Mouse (Mus musculus): ENCODE results near the gene Dram1. TPM values are rescaled to one million over a fixed set of nuclear protein-coding genes. Genes with fewer than 3 reads are reported as not detected.

Gene Dram1
- polyA plus RNA-seq, 1 experiment from 2014 or later: 0.24 TPM

DNA sequence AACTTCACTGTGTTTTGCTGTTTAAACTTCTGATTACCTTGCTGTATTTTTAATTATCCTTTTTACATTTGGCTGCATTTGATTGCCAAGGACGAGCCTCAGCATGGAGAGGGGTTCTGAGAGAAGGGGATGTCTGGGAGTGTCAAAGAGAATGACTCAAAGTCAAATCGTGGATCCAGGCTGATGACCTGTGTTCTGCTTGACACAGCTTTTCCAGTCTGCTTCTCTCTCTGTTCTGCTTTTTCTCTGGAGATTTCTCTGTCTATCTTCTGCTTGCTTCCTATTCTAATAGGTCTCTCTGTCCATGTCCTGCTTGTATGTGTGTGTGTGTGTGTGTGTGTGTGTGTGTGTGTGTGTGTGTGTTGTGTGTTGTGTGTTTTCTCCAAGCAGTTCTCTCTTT is 30.9 kb upstream of the Dram1 start:
- 77% methylated on average over 2 of the region's 2 CpGs for whole genome bisulfite sequencing
- no peak overlapping the region for H3K4me3 ChIP-seq (ENCODE audit: low read depth, low read length)
- H3K27me3 ChIP-seq (ENCODE audit: control insufficient read depth, insufficient read depth, low read length): no peaks in the 10 kb centered on the region
- no peaks in the 10 kb centered on the region for H3K9me3 ChIP-seq (ENCODE audit: control insufficient read depth, low read length)
- H3K36me3 ChIP-seq (ENCODE audit: control insufficient read depth, insufficient read depth, low read length): no peaks in the 10 kb centered on the region
- H3K27ac ChIP-seq (ENCODE audit: low read depth, low read length): no peak overlapping the region
- DNase-seq (ENCODE audit: low spot score) (no peak), ATAC-seq (ENCODE audit: insufficient read depth, low FRiP score, low TSS enrichment) (no peak)
- H3K4me1 ChIP-seq (ENCODE audit: control insufficient read depth, insufficient read depth, low read length): no peaks in the 10 kb centered on the region
- H3K9ac ChIP-seq (ENCODE audit: low read length): no peak overlapping the region
- no peak overlapping the region for H3K4me2 ChIP-seq (ENCODE audit: low read depth)

DNA sequence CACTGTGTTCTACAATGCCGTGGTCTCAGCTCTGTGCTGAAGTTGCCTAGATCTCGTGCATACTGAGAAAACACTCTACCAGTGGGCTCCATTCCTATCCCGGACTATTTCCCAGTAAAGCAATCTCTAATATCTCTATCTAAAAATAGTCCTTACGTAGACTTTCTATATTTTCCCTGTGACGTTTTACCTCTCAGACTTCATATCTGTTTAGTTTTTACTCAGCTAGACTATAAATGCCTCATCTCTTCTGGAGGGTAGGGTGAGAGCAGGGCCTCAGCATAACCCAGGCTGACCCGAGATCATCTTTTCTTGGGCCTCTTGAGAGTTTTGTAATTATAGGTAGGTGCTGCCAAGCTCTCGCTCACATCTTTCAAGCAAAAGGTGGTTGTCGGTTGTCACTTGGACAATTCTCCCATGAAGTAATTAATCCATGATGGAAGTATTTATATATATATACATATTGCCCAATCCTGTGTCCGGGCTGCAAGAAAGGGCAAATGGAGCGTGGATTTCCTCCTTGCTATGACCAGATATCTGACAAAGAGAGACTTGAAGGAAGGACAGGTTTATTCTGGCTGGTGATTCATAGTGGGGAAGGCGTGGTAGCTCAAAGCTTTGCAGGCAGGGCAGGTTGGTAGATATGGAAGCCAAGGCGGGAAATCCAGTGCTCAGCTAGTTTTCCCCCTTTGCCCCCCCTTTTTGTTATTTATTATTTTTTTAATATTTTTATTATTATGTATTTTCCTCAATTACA is 29.2 kb upstream of the Dram1 start:
- Histone ChIP-seq H3K4me3 (ENCODE audit: low read depth, low read length) (no peak overlapping the region), H3K27me3 (ENCODE audit: control insufficient read depth, insufficient read depth, low read length) (no peaks in the 10 kb centered on the region), H3K36me3 (ENCODE audit: control insufficient read depth, insufficient read depth, low read length) (no peaks in the 10 kb centered on the region), H3K4me1 (ENCODE audit: control insufficient read depth, insufficient read depth, low read length) (no peaks in the 10 kb centered on the region), H3K9ac (ENCODE audit: low read length) (no peak overlapping the region), H3K9me3 (ENCODE audit: control insufficient read depth, low read length) (no peaks in the 10 kb centered on the region), H3K4me2 (ENCODE audit: low read depth) (no peak overlapping the region), H3K27ac (ENCODE audit: low read depth, low read length) (no peak overlapping the region)
- DNase-seq (ENCODE audit: low spot score) (no peak), ATAC-seq (ENCODE audit: insufficient read depth, low FRiP score, low TSS enrichment) (no peak)
- 90% methylated on average over 12 of the region's 12 CpGs for WGBS

DNA sequence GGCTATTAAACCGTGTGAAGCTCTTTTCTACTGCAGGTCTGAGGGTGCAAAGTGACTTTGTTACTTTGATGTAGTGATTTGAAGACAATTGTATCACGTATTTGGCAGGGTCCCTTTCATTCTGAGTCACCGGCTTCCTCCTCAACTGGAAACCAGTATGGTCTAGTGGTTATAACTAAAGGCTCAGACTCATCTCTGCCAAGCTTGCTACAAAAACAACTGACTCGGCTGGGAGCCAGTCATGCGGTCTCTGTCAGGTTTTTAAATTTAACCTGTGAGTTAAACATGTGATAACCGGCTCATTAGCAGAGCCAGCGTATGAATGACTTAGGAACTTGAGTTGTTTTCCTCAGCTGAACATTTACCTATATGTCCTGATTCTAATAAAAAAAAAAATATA is 26.9 kb upstream of the Dram1 start:
- Histone ChIP-seq H3K36me3 (ENCODE audit: control insufficient read depth, insufficient read depth, low read length) (no peaks in the 10 kb centered on the region), H3K9me3 (ENCODE audit: control insufficient read depth, low read length) (no peaks in the 10 kb centered on the region), H3K27me3 (ENCODE audit: control insufficient read depth, insufficient read depth, low read length) (no peaks in the 10 kb centered on the region), H3K4me3 (ENCODE audit: low read depth, low read length) (no peak overlapping the region), H3K9ac (ENCODE audit: low read length) (no peak overlapping the region), H3K4me1 (ENCODE audit: control insufficient read depth, insufficient read depth, low read length) (no peaks in the 10 kb centered on the region), H3K4me2 (ENCODE audit: low read depth) (no peak overlapping the region), H3K27ac (ENCODE audit: low read depth, low read length) (no peak overlapping the region)
- WGBS: 65% methylated on average over 7 of the region's 7 CpGs
- ATAC-seq (ENCODE audit: insufficient read depth, low FRiP score, low TSS enrichment) (no peak), DNase-seq (ENCODE audit: low spot score) (no peak)

DNA sequence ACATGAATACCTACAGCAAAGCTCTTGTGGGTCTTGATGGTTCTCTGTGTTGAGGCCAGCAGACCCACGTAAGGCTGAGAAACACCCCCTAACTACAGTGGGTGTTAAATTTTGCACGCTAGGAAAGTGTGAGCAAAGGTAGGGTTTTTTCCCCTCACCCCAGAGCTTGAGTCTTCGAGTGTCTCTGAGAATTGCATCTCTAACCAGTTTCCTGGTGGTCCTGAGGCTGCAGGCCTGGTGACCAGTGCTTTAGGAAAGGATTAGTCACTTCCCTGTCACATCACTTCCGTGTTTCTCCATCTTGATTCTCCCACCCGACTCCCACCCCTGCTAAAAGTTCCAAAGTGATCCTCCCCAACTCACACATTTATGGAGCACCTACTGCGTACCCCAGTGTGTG is 25.3 kb upstream of the Dram1 start:
- Histone ChIP-seq H3K4me2 (ENCODE audit: low read depth) (no peak overlapping the region), H3K27ac (ENCODE audit: low read depth, low read length) (no peak overlapping the region), H3K27me3 (ENCODE audit: control insufficient read depth, insufficient read depth, low read length) (no peaks in the 10 kb centered on the region), H3K9ac (ENCODE audit: low read length) (no peak overlapping the region), H3K9me3 (ENCODE audit: control insufficient read depth, low read length) (no peaks in the 10 kb centered on the region), H3K4me3 (ENCODE audit: low read depth, low read length) (no peak overlapping the region), H3K4me1 (ENCODE audit: control insufficient read depth, insufficient read depth, low read length) (no peaks in the 10 kb centered on the region), H3K36me3 (ENCODE audit: control insufficient read depth, insufficient read depth, low read length) (no peaks in the 10 kb centered on the region)
- ATAC-seq (ENCODE audit: insufficient read depth, low FRiP score, low TSS enrichment) (no peak), DNase-seq (ENCODE audit: low spot score) (no peak)
- 72% methylated on average over 6 of the region's 6 CpGs for WGBS

DNA sequence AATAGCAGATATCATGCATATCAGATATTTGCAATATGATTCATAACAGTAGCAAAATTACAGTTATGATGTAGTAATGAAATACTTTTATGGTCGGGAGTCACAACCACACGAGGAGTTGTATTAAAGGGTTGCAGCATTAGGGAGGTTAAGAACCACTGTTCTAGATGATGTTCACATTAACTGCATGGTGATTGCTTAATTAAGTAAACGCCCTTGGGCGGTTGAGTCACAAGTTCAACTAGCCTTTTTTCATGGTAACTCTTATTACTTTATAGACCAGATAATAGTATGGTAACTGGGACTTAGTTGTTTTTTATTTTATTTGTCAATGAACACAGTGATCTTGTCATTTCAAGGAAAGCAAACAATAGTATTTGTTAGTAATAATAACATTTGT is 24.1 kb upstream of the Dram1 start:
- WGBS: 92% methylated on average over 4 of the region's 4 CpGs
- no peak for ATAC-seq (ENCODE audit: insufficient read depth, low FRiP score, low TSS enrichment)
- no peaks in the 10 kb centered on the region for H3K36me3 ChIP-seq (ENCODE audit: control insufficient read depth, insufficient read depth, low read length)

DNA sequence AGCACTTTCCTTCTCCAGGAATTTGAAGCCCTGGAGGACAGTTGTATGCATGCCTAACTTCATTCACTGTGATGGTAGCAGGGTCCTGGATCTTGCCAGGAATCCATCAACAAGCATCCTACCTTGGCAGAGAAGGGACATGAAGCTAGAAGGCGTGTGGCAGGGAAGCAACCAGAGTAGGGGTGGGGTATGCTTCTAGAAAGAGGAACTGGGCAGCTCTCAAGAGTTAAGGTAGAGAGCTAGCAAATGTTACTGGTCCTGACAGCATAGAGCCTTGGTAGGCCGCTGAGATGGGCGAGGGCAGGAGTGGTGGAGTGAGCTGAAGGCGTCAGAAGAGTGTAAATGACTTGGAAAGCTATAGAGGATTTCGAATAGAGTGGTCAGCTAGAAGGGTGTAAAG is 20.4 kb upstream of the Dram1 start:
- 85% methylated on average over 5 of the region's 5 CpGs for WGBS
- Histone ChIP-seq H3K27ac (ENCODE audit: low read depth, low read length) (no peak overlapping the region), H3K27me3 (ENCODE audit: control insufficient read depth, insufficient read depth, low read length) (no peaks in the 10 kb centered on the region), H3K4me3 (ENCODE audit: low read depth, low read length) (no peak overlapping the region), H3K4me2 (ENCODE audit: low read depth) (no peak overlapping the region), H3K4me1 (ENCODE audit: control insufficient read depth, insufficient read depth, low read length) (no peaks in the 10 kb centered on the region), H3K36me3 (ENCODE audit: control insufficient read depth, insufficient read depth, low read length) (no peaks in the 10 kb centered on the region), H3K9ac (ENCODE audit: low read length) (no peak overlapping the region), H3K9me3 (ENCODE audit: control insufficient read depth, low read length) (no peaks in the 10 kb centered on the region)
- ATAC-seq (ENCODE audit: insufficient read depth, low FRiP score, low TSS enrichment): no peak
- DNase-seq (ENCODE audit: low spot score): no peak

More for the DNA sequence above, 24.1 kb upstream of the Dram1 start:
- no peaks in the 10 kb centered on the region for H3K4me1 ChIP-seq (ENCODE audit: control insufficient read depth, insufficient read depth, low read length)
- no peak overlapping the region for H3K4me2 ChIP-seq (ENCODE audit: low read depth)
- H3K27ac ChIP-seq (ENCODE audit: low read depth, low read length): no peak overlapping the region
- H3K27me3 ChIP-seq (ENCODE audit: control insufficient read depth, insufficient read depth, low read length): no peaks in the 10 kb centered on the region
- H3K4me3 ChIP-seq (ENCODE audit: low read depth, low read length): no peak overlapping the region
- H3K9ac ChIP-seq (ENCODE audit: low read length): no peak overlapping the region
- no peaks in the 10 kb centered on the region for H3K9me3 ChIP-seq (ENCODE audit: control insufficient read depth, low read length)
- DNase-seq (ENCODE audit: low spot score): no peak

DNA sequence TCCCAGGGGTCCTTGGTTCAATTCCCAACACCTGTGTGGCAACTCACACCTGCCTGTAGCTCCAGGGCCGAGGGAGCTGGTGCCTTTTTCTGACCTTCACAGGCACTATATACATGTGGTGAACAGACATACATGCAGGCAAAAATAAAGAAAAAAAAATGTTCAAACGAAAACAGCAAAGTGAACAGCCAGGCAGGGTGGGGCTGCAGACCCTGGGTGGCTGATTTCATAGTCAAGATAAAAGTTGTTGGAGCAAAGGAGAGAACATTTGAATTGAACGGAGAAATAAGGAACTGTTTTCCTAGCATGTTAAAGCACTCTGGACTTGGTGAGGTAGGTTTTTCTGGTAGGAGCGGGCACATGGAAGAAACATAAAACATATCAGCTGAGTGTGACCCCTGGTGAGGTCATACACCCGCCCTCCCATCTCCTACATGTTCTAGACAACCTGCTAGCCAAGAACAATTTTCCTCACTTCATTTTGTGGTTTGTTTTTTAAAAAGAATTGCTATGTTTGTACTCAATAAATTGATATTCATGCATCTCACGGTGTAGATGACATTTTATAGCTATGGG is 19.9 kb upstream of the Dram1 start:
- H3K4me2 ChIP-seq (ENCODE audit: low read depth): no peak overlapping the region
- H3K9me3 ChIP-seq (ENCODE audit: control insufficient read depth, low read length): no peaks in the 10 kb centered on the region
- ATAC-seq (ENCODE audit: insufficient read depth, low FRiP score, low TSS enrichment): no peak
- no peak overlapping the region for H3K4me3 ChIP-seq (ENCODE audit: low read depth, low read length)
- 88% methylated on average over 6 of the region's 6 CpGs for WGBS
- H3K27me3 ChIP-seq (ENCODE audit: control insufficient read depth, insufficient read depth, low read length): no peaks in the 10 kb centered on the region
- no peak overlapping the region for H3K27ac ChIP-seq (ENCODE audit: low read depth, low read length)
- no peak for DNase-seq (ENCODE audit: low spot score)
- no peak overlapping the region for H3K9ac ChIP-seq (ENCODE audit: low read length)
- H3K4me1 ChIP-seq (ENCODE audit: control insufficient read depth, insufficient read depth, low read length): no peaks in the 10 kb centered on the region
- no peaks in the 10 kb centered on the region for H3K36me3 ChIP-seq (ENCODE audit: control insufficient read depth, insufficient read depth, low read length)

DNA sequence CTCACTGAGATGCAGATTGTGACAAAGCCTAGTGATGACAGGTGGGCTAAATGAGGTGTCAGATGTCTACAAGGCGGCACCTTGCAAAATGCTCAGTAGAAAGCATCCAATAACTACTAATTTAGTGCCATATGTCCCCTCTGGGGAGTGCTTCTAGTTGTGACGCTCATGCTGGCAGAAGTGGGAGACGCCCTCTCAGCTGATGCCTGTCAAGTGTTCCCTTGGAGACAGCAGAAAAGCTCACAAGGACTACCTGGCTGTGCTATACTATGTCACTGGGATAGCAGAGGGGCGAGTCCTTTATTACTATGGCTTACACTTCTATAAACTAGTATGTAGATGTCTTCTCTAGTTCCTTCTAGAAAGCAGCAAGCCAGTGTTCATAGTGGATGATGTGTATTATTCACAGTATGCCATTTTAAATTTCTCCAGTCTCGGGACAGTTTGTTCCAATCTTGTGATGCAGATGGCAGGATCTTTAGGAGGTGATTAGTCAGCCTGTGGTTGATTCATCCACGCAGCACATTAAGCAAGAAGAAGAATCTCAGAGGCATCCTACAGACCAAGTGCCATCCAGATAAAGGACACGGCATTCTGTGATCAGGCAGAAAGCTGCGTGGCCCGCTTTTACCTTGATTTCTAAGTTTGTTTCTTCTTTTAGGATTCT is 13.4 kb upstream of the Dram1 start:
- Histone ChIP-seq H3K9me3 (ENCODE audit: control insufficient read depth, low read length) (no peaks in the 10 kb centered on the region), H3K27me3 (ENCODE audit: control insufficient read depth, insufficient read depth, low read length) (no peaks in the 10 kb centered on the region), H3K4me1 (ENCODE audit: control insufficient read depth, insufficient read depth, low read length) (peaks cover 4% of the 10 kb centered on the region; the same call in 1 of the 2 replicates), H3K27ac (ENCODE audit: low read depth, low read length) (no peak overlapping the region), H3K4me2 (ENCODE audit: low read depth) (no peak overlapping the region), H3K9ac (ENCODE audit: low read length) (no peak overlapping the region), H3K36me3 (ENCODE audit: control insufficient read depth, insufficient read depth, low read length) (no peaks in the 10 kb centered on the region), H3K4me3 (ENCODE audit: low read depth, low read length) (no peak overlapping the region)
- 86% methylated on average over 9 of the region's 9 CpGs for WGBS
- no peak for DNase-seq (ENCODE audit: low spot score)
- ATAC-seq (ENCODE audit: insufficient read depth, low FRiP score, low TSS enrichment): no peak

DNA sequence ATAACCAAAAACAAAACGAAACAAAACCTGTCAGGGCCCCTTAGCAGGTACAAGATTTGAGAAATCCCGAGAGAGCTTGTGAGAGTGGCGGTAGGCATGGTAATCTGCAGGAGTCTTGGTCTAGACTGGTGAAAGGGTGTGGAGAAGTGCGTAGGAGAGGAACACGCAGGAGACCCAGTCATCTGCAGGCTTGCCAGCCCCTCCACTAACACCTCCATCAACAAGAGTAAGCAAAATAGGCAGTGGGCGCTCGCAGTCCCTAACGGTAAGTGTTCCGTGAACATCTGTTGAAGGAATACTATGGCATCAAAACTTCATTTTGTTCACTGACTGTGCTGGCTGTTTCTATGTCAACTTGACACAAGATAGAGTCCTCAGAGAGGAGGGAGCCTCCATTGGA is 12.6 kb upstream of the Dram1 start:
- Histone ChIP-seq H3K9me3 (ENCODE audit: control insufficient read depth, low read length) (no peaks in the 10 kb centered on the region), H3K4me1 (ENCODE audit: control insufficient read depth, insufficient read depth, low read length) (peaks cover 4% of the 10 kb centered on the region; the same call in 1 of the 2 replicates), H3K9ac (ENCODE audit: low read length) (no peak overlapping the region), H3K27ac (ENCODE audit: low read depth, low read length) (no peak overlapping the region), H3K36me3 (ENCODE audit: control insufficient read depth, insufficient read depth, low read length) (no peaks in the 10 kb centered on the region), H3K4me2 (ENCODE audit: low read depth) (no peak overlapping the region), H3K4me3 (ENCODE audit: low read depth, low read length) (no peak overlapping the region), H3K27me3 (ENCODE audit: control insufficient read depth, insufficient read depth, low read length) (no peaks in the 10 kb centered on the region)
- DNase-seq (ENCODE audit: low spot score) (no peak), ATAC-seq (ENCODE audit: insufficient read depth, low FRiP score, low TSS enrichment) (no peak)
- 92% methylated on average over 9 of the region's 9 CpGs for WGBS
